Comparison of ENCODE assay signal across 8 mouse cellular contexts in genomic region chr17:29551019-29551418, GRCm38 (mm10). TPM values are rescaled to one million over a fixed set of nuclear protein-coding genes. Genes with fewer than 3 reads are reported as not detected.
DNase-seq lines count a peak whose midpoint lies in the region; ATAC-seq and TF ChIP-seq lines count a peak whose summit lies in the region.

No protein-coding gene starts in this region.

- WGBS in kidney, postnatal 0 days, result 36% methylated on average over 6 of the region's 6 CpGs
- 59% methylated on average over 6 of the region's 6 CpGs for WGBS in embryonic facial prominence, embryonic 15.5 days
- WGBS in limb, embryonic 14.5 days, result 68% methylated on average over 6 of the region's 6 CpGs
- 42% methylated on average over 6 of the region's 6 CpGs for WGBS in stomach, embryonic 15.5 days

- no peaks in the 10 kb centered on the region for H3K27me3 ChIP-seq in kidney, postnatal 0 days (ENCODE audit: insufficient read depth, low read length)
- no peaks in the 10 kb centered on the region for H3K27me3 ChIP-seq in embryonic facial prominence, embryonic 15.5 days
- H3K27me3 ChIP-seq in limb, embryonic 14.5 days (ENCODE audit: control insufficient read depth, insufficient read depth, low read length), result no peaks in the 10 kb centered on the region
- H3K27me3 ChIP-seq in stomach, embryonic 15.5 days (replicated peaks), result no peaks in the 10 kb centered on the region

- no peak for TF ChIP-seq CTCF in kidney, postnatal 0 days (IDR thresholded peaks at IDR 0.05; ENCODE audit: low read depth)

- H3K36me3 ChIP-seq in kidney, postnatal 0 days (ENCODE audit: insufficient read depth, low read length), result no peaks in the 10 kb centered on the region
- H3K36me3 ChIP-seq in embryonic facial prominence, embryonic 15.5 days, result no peaks in the 10 kb centered on the region
- H3K36me3 ChIP-seq in limb, embryonic 14.5 days (ENCODE audit: control insufficient read depth, insufficient read depth, low read length), result no peaks in the 10 kb centered on the region; the same call in 1 of the 2 replicates
- no peaks in the 10 kb centered on the region for H3K36me3 ChIP-seq in stomach, embryonic 15.5 days

- H3K4me3 ChIP-seq in kidney, postnatal 0 days (replicated peaks; ENCODE audit: low read depth, low read length), result peak overlapping the region; percentile 99; the same call in 1 of the 2 replicates
- H3K4me3 ChIP-seq in embryonic facial prominence, embryonic 15.5 days (replicated peaks), result no peak overlapping the region
- H3K4me3 ChIP-seq in limb, embryonic 14.5 days (replicated peaks; ENCODE audit: low read length), result no peak overlapping the region
- H3K4me3 ChIP-seq in stomach, embryonic 15.5 days (replicated peaks), result no peak overlapping the region

- no peak for ATAC-seq in kidney, postnatal 0 days (replicated peaks; ENCODE audit: low FRiP score, low read depth)
- ATAC-seq in embryonic facial prominence, embryonic 15.5 days (ENCODE audit: insufficient number of reproducible peaks, low FRiP score, low TSS enrichment, low read depth), result no peak
- ATAC-seq in limb, embryonic 14.5 days (ENCODE audit: low FRiP score, low read depth), result no peak
- no peak for ATAC-seq in stomach, embryonic 15.5 days (ENCODE audit: insufficient read depth, low FRiP score, low read depth)
- ATAC-seq in cerebellum, adult (ENCODE audit: insufficient number of reproducible peaks, low FRiP score, low TSS enrichment), result no peak

- no peak overlapping the region for H3K27ac ChIP-seq in kidney, postnatal 0 days
- H3K27ac ChIP-seq in embryonic facial prominence, embryonic 15.5 days (replicated peaks), result no peak overlapping the region
- no peak overlapping the region for H3K27ac ChIP-seq in limb, embryonic 14.5 days (replicated peaks; ENCODE audit: low read depth, low read length)
- no peak overlapping the region for H3K27ac ChIP-seq in stomach, embryonic 15.5 days

- peaks cover 16% of the 10 kb centered on the region for H3K4me1 ChIP-seq in kidney, postnatal 0 days (replicated peaks; ENCODE audit: insufficient read depth, low read length)
- peaks cover 19% of the 10 kb centered on the region for H3K4me1 ChIP-seq in embryonic facial prominence, embryonic 15.5 days
- H3K4me1 ChIP-seq in limb, embryonic 14.5 days (ENCODE audit: control insufficient read depth, insufficient read depth, low read length), result peaks cover 12% of the 10 kb centered on the region
- H3K4me1 ChIP-seq in stomach, embryonic 15.5 days, result peaks cover 15% of the 10 kb centered on the region

- TF ChIP-seq POLR2A in limb, embryonic 14.5 days (IDR thresholded peaks at IDR 0.05; ENCODE audit: borderline replicate concordance, extremely low read depth, insufficient read depth, insufficient read length), result no peak

- peak overlapping the region; percentile 88 for H3K4me2 ChIP-seq in kidney, postnatal 0 days (ENCODE audit: low read length)
- H3K4me2 ChIP-seq in embryonic facial prominence, embryonic 15.5 days (replicated peaks), result peak overlapping the region; percentile 90; the same call in 1 of the 2 replicates
- peak overlapping the region; percentile 90; the same call in 1 of the 2 replicates for H3K4me2 ChIP-seq in limb, embryonic 14.5 days (replicated peaks; ENCODE audit: low read depth, low read length, severe bottlenecking)
- peak overlapping the region; percentile 90 for H3K4me2 ChIP-seq in stomach, embryonic 15.5 days

- H3K9ac ChIP-seq in kidney, postnatal 0 days (ENCODE audit: low read depth, low read length), result no peak overlapping the region
- no peak overlapping the region for H3K9ac ChIP-seq in embryonic facial prominence, embryonic 15.5 days
- no peak overlapping the region for H3K9ac ChIP-seq in limb, embryonic 14.5 days (ENCODE audit: low read depth, low read length, severe bottlenecking)
- no peak overlapping the region for H3K9ac ChIP-seq in stomach, embryonic 15.5 days

- no peaks in the 10 kb centered on the region for H3K9me3 ChIP-seq in kidney, postnatal 0 days (replicated peaks; ENCODE audit: low read length)
- H3K9me3 ChIP-seq in embryonic facial prominence, embryonic 15.5 days (replicated peaks), result no peaks in the 10 kb centered on the region
- no peaks in the 10 kb centered on the region for H3K9me3 ChIP-seq in limb, embryonic 14.5 days (ENCODE audit: control insufficient read depth, low read length)
- no peaks in the 10 kb centered on the region for H3K9me3 ChIP-seq in stomach, embryonic 15.5 days

- DNase-seq in kidney, postnatal 0 days (ENCODE audit: low spot score), result no peak
- no peak for DNase-seq in kidney, postnatal 4 days
- DNase-seq in limb, embryonic 14.5 days (ENCODE audit: low spot score), result no peak
- no peak for DNase-seq in retina, postnatal 1 day
- DNase-seq in testis, postnatal 10 days (ENCODE audit: low spot score), result no peak

RNA-seq across cellular contexts. Expression of gene Tmem217, which starts 1.2 kb away (rescaled TPM):
- 0.20 and 0.51 TPM in 2 replicates for polyA plus RNA-seq in kidney, postnatal 0 days (2015; fragmentation: Nextera tagmentation; extraction: Ambion mirVana)
- polyA plus RNA-seq in embryonic facial prominence, embryonic 15.5 days (2015; fragmentation: Nextera tagmentation; extraction: Ambion mirVana), result 0.95 and 1.6 TPM in 2 replicates
- polyA plus RNA-seq in limb, embryonic 14.5 days (2012; rRNA removed), result 0.09 and 0.28 TPM in 2 replicates
- 0.40 and 0.41 TPM in 2 replicates for polyA plus RNA-seq in limb, embryonic 14.5 days (2014; fragmentation: Nextera tagmentation; extraction: Ambion mirVana)
- 0.93 and 1.3 TPM in 2 replicates for polyA plus RNA-seq in stomach, embryonic 15.5 days (2015; fragmentation: Nextera tagmentation; extraction: Ambion mirVana)

RNA-seq across cellular contexts. Expression of gene Tbc1d22b, which starts 1.4 kb away (rescaled TPM):
- polyA plus RNA-seq in kidney, postnatal 0 days (2015; fragmentation: Nextera tagmentation; extraction: Ambion mirVana), result 11.9 and 12.0 TPM in 2 replicates
- 14.4 and 16.7 TPM in 2 replicates for polyA plus RNA-seq in embryonic facial prominence, embryonic 15.5 days (2015; fragmentation: Nextera tagmentation; extraction: Ambion mirVana)
- polyA plus RNA-seq in limb, embryonic 14.5 days (2012; rRNA removed), result 24.0 and 27.2 TPM in 2 replicates
- polyA plus RNA-seq in limb, embryonic 14.5 days (2014; fragmentation: Nextera tagmentation; extraction: Ambion mirVana), result 15.2 and 15.7 TPM in 2 replicates
- 12.2 and 14.8 TPM in 2 replicates for polyA plus RNA-seq in stomach, embryonic 15.5 days (2015; fragmentation: Nextera tagmentation; extraction: Ambion mirVana)

RNA-seq across cellular contexts. Expression of gene Gm17657, which starts 1.6 kb away (rescaled TPM):
- not detected in 2 replicates for polyA plus RNA-seq in kidney, postnatal 0 days (2015; fragmentation: Nextera tagmentation; extraction: Ambion mirVana)
- not detected in 2 replicates for polyA plus RNA-seq in embryonic facial prominence, embryonic 15.5 days (2015; fragmentation: Nextera tagmentation; extraction: Ambion mirVana)
- 0.04 TPM in 1 of 2 replicates, not detected in the other for polyA plus RNA-seq in limb, embryonic 14.5 days (2012; rRNA removed)
- not detected in 2 replicates for polyA plus RNA-seq in limb, embryonic 14.5 days (2014; fragmentation: Nextera tagmentation; extraction: Ambion mirVana)
- not detected in 2 replicates for polyA plus RNA-seq in stomach, embryonic 15.5 days (2015; fragmentation: Nextera tagmentation; extraction: Ambion mirVana)
